Mouse (Mus musculus): ENCODE measurements at regions not wholly inside any gene's neighbourhood (a gene's known extent, or its start where the extent isn't known, plus 50 kb on each side); places are given as distances from the start of the nearest gene placed in this dataset.

DNA sequence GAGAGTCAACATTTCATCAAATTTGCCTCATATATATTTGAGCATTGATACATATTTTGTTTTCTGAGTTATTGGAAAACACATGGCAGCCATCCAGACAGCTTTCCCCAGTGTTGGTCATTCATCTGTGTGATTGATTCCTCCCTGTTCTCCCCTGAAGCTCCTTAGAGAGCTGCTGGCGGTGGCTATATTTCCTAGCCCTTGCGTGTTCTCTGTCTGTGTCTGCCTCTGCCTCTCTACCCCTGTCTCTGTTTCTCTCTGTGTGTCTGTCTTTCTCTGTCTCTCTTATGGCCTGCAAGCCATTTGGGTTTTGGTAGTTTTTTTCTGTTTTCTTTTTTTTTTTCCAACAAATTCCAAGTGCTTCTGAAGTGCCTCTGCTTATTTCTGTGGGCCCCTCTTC lies 66.7 kb upstream of the Rbms1 start (continued):
- TF ChIP-seq RCOR1 (conservative IDR thresholded peaks at IDR 0.05; ENCODE audit: low read depth, low read length): no peak

DNA sequence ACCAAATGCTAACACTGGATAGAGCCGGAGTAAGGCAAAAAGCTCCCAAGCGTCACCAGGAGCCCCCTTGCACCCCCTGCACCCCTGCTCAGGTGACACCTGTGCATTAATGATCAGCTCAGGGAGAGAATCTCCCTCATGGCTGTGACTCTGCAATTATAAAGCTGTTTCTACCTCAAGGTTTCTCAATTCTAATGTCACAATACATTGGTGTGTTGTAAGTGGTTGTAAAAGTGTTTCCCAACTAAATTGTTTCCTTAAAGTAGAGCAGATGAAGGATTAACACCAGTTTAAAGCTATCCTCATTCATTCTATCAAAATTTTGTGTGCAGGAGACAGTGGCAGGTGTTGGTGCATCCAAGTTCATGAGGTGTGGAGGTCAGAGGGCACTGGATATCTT lies 65.6 kb upstream of the Rbms1 start:
- H3K36me3 ChIP-seq (replicated peaks in 1 of 2; ENCODE audit: control insufficient read depth in 1 of 2, insufficient read depth in 1 of 2, low read length in 1 of 2): no peaks in the 10 kb centered on the region
- TF ChIP-seq EP300 (IDR thresholded peaks at IDR 0.05; ENCODE audit: low read length) (no peak), CHD1 (IDR thresholded peaks at IDR 0.05; ENCODE audit: low read depth, low read length) (no peak), NELFE (IDR thresholded peaks at IDR 0.05; ENCODE audit: low read depth, low read length) (no peak), USF1 (IDR thresholded peaks at IDR 0.05; ENCODE audit: low read depth, low read length) (no peak), MEF2A (IDR thresholded peaks at IDR 0.05; ENCODE audit: borderline replicate concordance, low read depth, low read length) (no peak), MAX (IDR thresholded peaks at IDR 0.05; ENCODE audit: low read length) (no peak), MAZ (IDR thresholded peaks at IDR 0.05; ENCODE audit: low read depth, low read length) (no peak), JUND (conservative IDR thresholded peaks at IDR 0.05; ENCODE audit: low read depth, low read length) (no peak), RAD21 (IDR thresholded peaks at IDR 0.05; ENCODE audit: low read depth, low read length) (no peak), ELF1 (IDR thresholded peaks at IDR 0.05; ENCODE audit: low read depth, low read length) (no peak), SMC3 (IDR thresholded peaks at IDR 0.05; ENCODE audit: low read depth, low read length) (no peak), CHD2 (IDR thresholded peaks at IDR 0.05; ENCODE audit: low read length) (no peak), TBP (conservative IDR thresholded peaks at IDR 0.05; ENCODE audit: low read depth, low read length) (no peak), HCFC1 (IDR thresholded peaks at IDR 0.05; ENCODE audit: low read depth, low read length) (no peak), ZMIZ1 (IDR thresholded peaks at IDR 0.05; ENCODE audit: low read depth, low read length) (no peak), ZNF384 (IDR thresholded peaks at IDR 0.05; ENCODE audit: low read depth, low read length) (no peak), JUN (IDR thresholded peaks at IDR 0.05; ENCODE audit: insufficient read depth, low read depth, low read length) (no peak)
- dilution Hi-C loops (cut with MboI; ENCODE audit: extremely low pct_ligation_motif_present, extremely low pct_unique_long_range_greater_than_20kb, low sequenced_read_pairs): no loop called here
- no peak overlapping the region for H3K9ac ChIP-seq (ENCODE audit: insufficient read depth, low read depth)
- H3K4me2 ChIP-seq (ENCODE audit: insufficient read depth, low read depth, poor library complexity, severe bottlenecking): no peak overlapping the region
- no peak for DNase-seq (ENCODE audit: extremely low read depth)
- no peak overlapping the region for H3K27ac ChIP-seq (ENCODE audit: insufficient read depth, low read depth)
- H3K4me1 ChIP-seq (ENCODE audit: control insufficient read depth in 1 of 2, insufficient read depth in 2 of 2): peaks cover 0 to 11% of the 10 kb centered on the region in 2 experiments; a peak in 2 of 4 replicates
- no peak overlapping the region for H3K4me3 ChIP-seq (replicated peaks in 1 of 3; ENCODE audit: low read depth in 2 of 3, low read length in 2 of 3, poor library complexity in 1 of 3)
- H3K27me3 ChIP-seq (replicated peaks): no peaks in the 10 kb centered on the region
- H3K9me3 ChIP-seq (replicated peaks; ENCODE audit: low read length): no peaks in the 10 kb centered on the region
- H3K79me2 ChIP-seq (replicated peaks; ENCODE audit: control insufficient read depth, extremely low read depth, insufficient read depth, poor library complexity, severe bottlenecking): no peaks in the 10 kb centered on the region
- in situ Hi-C loops (cut with MboI; ENCODE audit: low pct_ligation_motif_present, low pct_unique_long_range_greater_than_20kb, low sequenced_read_pairs): no loop called here

DNA sequence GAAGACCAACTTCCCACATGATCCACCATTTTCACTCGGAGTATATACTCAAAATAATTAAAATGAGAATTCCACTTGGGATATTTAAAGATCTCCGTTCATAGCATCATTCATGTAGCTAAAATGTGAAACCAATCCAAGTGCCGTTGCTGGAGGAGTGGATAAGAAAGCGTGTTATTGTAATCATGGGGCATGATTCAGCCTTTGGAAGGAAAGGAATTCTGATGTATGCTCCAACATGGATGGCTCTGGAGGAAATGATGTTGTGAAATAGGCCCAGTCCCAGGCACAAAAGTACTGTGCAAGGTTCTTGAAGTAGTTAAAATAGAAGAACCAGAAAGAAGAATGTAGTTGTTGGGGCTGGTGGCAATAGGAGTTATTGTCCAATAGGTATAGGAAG lies 64.7 kb upstream of the Rbms1 start:
- Histone ChIP-seq H3K4me1 (ENCODE audit: control insufficient read depth in 1 of 2, insufficient read depth in 2 of 2) (peaks cover 0 to 11% of the 10 kb centered on the region in 2 experiments; a peak in 2 of 4 replicates), H3K9ac (ENCODE audit: insufficient read depth, low read depth) (no peak overlapping the region), H3K9me3 (replicated peaks; ENCODE audit: low read length) (no peaks in the 10 kb centered on the region), H3K27ac (ENCODE audit: insufficient read depth, low read depth) (no peak overlapping the region), H3K4me2 (ENCODE audit: insufficient read depth, low read depth, poor library complexity, severe bottlenecking) (no peak overlapping the region), H3K4me3 (replicated peaks in 1 of 3; ENCODE audit: low read depth in 2 of 3, low read length in 2 of 3, poor library complexity in 1 of 3) (no peak overlapping the region), H3K79me2 (replicated peaks; ENCODE audit: control insufficient read depth, extremely low read depth, insufficient read depth, poor library complexity, severe bottlenecking) (no peaks in the 10 kb centered on the region), H3K36me3 (replicated peaks in 1 of 2; ENCODE audit: control insufficient read depth in 1 of 2, insufficient read depth in 1 of 2, low read length in 1 of 2) (no peaks in the 10 kb centered on the region), H3K27me3 (replicated peaks) (no peaks in the 10 kb centered on the region)
- dilution Hi-C loops (cut with MboI; ENCODE audit: extremely low pct_ligation_motif_present, extremely low pct_unique_long_range_greater_than_20kb, low sequenced_read_pairs) (no loop called here), in situ Hi-C loops (cut with MboI; ENCODE audit: low pct_ligation_motif_present, low pct_unique_long_range_greater_than_20kb, low sequenced_read_pairs) (no loop called here)
- DNase-seq (ENCODE audit: extremely low read depth): no peak
- TF ChIP-seq PAX5 (IDR thresholded peaks at IDR 0.05; ENCODE audit: low read length) (no peak), TBP (conservative IDR thresholded peaks at IDR 0.05; ENCODE audit: low read depth, low read length) (no peak), ZNF384 (IDR thresholded peaks at IDR 0.05; ENCODE audit: low read depth, low read length) (no peak), POLR2A (IDR thresholded peaks at IDR 0.05; ENCODE audit: low read depth, low read length) (no peak), MAZ (IDR thresholded peaks at IDR 0.05; ENCODE audit: low read depth, low read length) (no peak), MEF2A (IDR thresholded peaks at IDR 0.05; ENCODE audit: borderline replicate concordance, low read depth, low read length) (no peak), CTCF (conservative IDR thresholded peaks at IDR 0.05 in 1 of 2, IDR thresholded peaks at IDR 0.05 in 1 of 2; ENCODE audit: low read depth in 2 of 2, low read length in 2 of 2) (no peak), EP300 (IDR thresholded peaks at IDR 0.05; ENCODE audit: low read length) (no peak), JUND (conservative IDR thresholded peaks at IDR 0.05; ENCODE audit: low read depth, low read length) (no peak), ELF1 (IDR thresholded peaks at IDR 0.05; ENCODE audit: low read depth, low read length) (no peak)
